Mouse (Mus musculus) ovary, adult 10 weeks (tissue): Measurements from ENCODE around the gene Nmur2. TPM values are rescaled to one million over a fixed set of nuclear protein-coding genes. Genes with fewer than 3 reads are reported as not detected.

Source experiments
- polyA plus RNA-seq: library from polyadenylated mRNA; stranded (reverse); fragments of 350-450 nt; fragmentation: Illumina TruSeq; extraction: RNeasy Lipid Tissue Mini Kit (QIAGEN cat#74804); gene quantifications from one replicate; pipeline ENCODE4 v1.2.3, GENCODE M21; 2014

Gene Nmur2
- polyA plus RNA-seq = 1.7 TPM

GRCm38 (mm10) chr11:56040917-56041316 lies at the start of gene Nmur2:
Gene Nmur2 (minus strand): TSS chr11:56041010.

